Mouse (Mus musculus) liver, embryonic 12.5 days (tissue): ENCODE data around the gene Cd320. TPM values are rescaled to one million over a fixed set of nuclear protein-coding genes. Genes with fewer than 3 reads are reported as not detected.
A peak's percentile ranks its signal among the peaks of the same experiment; 100 is the strongest.
"Not testable (repeated sequence)": the region's sequence is repeated elsewhere in the genome, so short reads cannot be mapped to it uniquely, and the experiment has no call there.

Experiments
- ATAC-seq: fragments of 200-750 bp; cut with Nextera tagmentation; 2 replicates; pipeline ENCODE4 v1.8.0; 2017; ENCODE audit warnings: moderate number of reproducible peaks, mild to moderate bottlenecking, moderate library complexity
- H3K27ac ChIP-seq: fragments of 300-500 bp; sonication (generic); 2 replicates; pipeline ENCODE4 v1.5.1; 2016; ENCODE audit warnings: mild to moderate bottlenecking
- H3K27me3 ChIP-seq: fragments of 300-500 bp; sonication (generic); replicated peaks from 2 replicates; pipeline ENCODE4 v1.6.1; 2016; ENCODE audit warnings: mild to moderate bottlenecking, moderate library complexity
- H3K36me3 ChIP-seq: fragments of 300-500 bp; sonication (generic); 2 replicates; pipeline ENCODE4 v1.6.1; 2016; ENCODE audit warnings: mild to moderate bottlenecking, moderate library complexity
- H3K4me1 ChIP-seq: fragments of 300-500 bp; sonication (generic); 2 replicates; pipeline ENCODE4 v1.6.1; 2016
- H3K4me2 ChIP-seq: fragments of 300-500 bp; sonication (generic); 2 replicates; pipeline ENCODE4 v1.6.1; 2016; ENCODE audit warnings: mild to moderate bottlenecking, moderate library complexity
- H3K4me3 ChIP-seq: fragments of 300-500 bp; sonication (generic); 2 replicates; pipeline ENCODE4 v1.5.1; 2016; ENCODE audit warnings: mild to moderate bottlenecking, moderate library complexity
- H3K9ac ChIP-seq: fragments of 300-500 bp; sonication (generic); 2 replicates; pipeline ENCODE4 v1.6.1; 2016; ENCODE audit warnings: mild to moderate bottlenecking, moderate library complexity
- H3K9me3 ChIP-seq: fragments of 300-500 bp; sonication (generic); replicated peaks from 2 replicates; pipeline ENCODE4 v1.6.1; 2016; ENCODE audit warnings: mild to moderate bottlenecking, moderate library complexity
- WGBS: fragments of 180-500 bp; shearing (Covaris S2); methylation state at CpG from one replicate; pipeline ENCODE4 v1.1.7; 2016; ENCODE audit not compliant: insufficient replicate concordance; 5-methylcytosine and 5-hydroxymethylcytosine counted together
- polyA plus RNA-seq: library from polyadenylated mRNA; unstranded; fragments of >200 nt; fragmentation: Nextera tagmentation; extraction: Ambion mirVana; gene quantifications from 2 replicates; pipeline ENCODE4 v1.2.1, GENCODE M21; 2016

Cd320 gene
- polyA plus RNA-seq, 1 experiment from 2014 or later, result 22.2 TPM

DNA sequence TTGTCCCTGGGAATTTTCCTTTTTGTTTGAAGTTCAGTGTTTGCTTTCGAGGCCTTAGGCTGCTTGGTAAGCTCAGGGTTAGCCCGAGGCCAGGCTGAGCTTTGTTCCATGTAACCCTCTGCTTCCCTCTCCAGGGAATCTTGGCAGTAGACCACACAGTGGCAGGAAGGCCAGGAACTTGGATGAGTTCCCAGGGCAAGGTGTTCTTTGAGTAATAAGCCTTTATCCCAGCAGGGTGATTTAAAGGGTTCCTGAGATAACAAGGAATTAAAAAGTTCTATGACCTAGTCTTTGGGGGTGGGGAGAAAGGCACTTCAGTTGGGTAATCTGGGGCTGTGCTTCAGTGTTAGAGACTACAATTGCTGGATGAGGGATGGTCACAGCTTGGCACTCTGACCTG is 14.0 kb upstream of the Cd320 start:
- no peaks in the 10 kb centered on the region for H3K9me3 ChIP-seq
- WGBS, result 68% methylated on average over 2 of the region's 2 CpGs
- no peaks in the 10 kb centered on the region for H3K27me3 ChIP-seq
- no peak overlapping the region for H3K4me2 ChIP-seq
- peak overlapping the region; percentile 57; the same call in 1 of the 2 replicates for H3K27ac ChIP-seq
- no peak overlapping the region for H3K9ac ChIP-seq
- peaks cover 64% of the 10 kb centered on the region for H3K36me3 ChIP-seq
- H3K4me1 ChIP-seq, result peaks cover 18% of the 10 kb centered on the region
- H3K4me3 ChIP-seq, result no peak overlapping the region
- ATAC-seq, result no peak

DNA sequence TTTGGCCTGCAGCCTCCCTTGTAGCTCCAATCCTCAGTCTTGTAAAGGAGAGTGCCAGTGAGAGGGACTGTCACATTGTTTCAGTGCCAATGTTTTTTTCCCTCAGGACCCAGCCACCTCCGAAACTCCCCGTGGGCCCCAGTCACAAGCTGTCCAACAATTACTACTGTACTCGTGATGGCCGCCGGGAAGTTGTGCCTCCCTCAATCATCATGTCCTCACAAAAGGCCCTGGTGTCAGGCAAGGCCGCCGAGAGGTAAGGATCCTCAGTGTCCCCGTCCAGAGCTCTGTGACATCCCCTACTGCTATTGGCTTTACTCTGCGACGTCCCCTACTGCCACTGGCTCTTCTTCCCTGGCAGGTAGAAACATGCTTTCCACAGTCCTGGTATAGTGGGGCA is 13.3 kb upstream of the Cd320 start:
- Histone ChIP-seq H3K27me3 (no peaks in the 10 kb centered on the region), H3K9ac (no peak overlapping the region), H3K27ac (0 out of 2 replicates have a peak overlapping the region, but pooled peaks have one; percentile 57), H3K4me1 (peaks cover 18% of the 10 kb centered on the region), H3K4me2 (no peak overlapping the region), H3K36me3 (peaks cover 71% of the 10 kb centered on the region), H3K4me3 (no peak overlapping the region), H3K9me3 (no peaks in the 10 kb centered on the region)
- ATAC-seq, result no peak
- whole genome bisulfite sequencing, result 83% methylated on average over 10 of the region's 10 CpGs

DNA sequence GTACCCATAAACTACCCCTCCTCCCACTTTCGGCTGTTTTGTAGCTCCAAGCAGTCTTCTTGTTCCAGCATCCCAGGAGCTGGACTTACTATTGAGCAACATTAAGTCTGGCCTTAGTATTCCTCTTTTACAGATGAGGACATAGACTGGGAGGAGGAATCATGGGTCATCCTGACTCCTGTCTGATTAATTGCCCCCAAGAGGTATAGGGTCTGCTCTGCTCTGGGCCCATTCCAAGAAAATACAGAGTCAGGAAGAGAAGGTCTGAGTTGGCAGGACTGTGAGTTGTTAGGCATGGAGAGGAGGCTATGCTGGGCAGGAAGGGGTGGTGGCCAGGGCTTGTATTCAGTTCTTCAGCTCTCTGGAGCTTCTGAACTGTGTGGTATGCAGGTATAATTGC is 1.3 kb downstream of the Cd320 start:
- Histone ChIP-seq H3K36me3 (peaks cover 16% of the 10 kb centered on the region), H3K4me1 (peaks cover 37% of the 10 kb centered on the region), H3K4me3 (no peak overlapping the region), H3K27me3 (no peaks in the 10 kb centered on the region), H3K9ac (no peak overlapping the region), H3K27ac (no peak overlapping the region), H3K9me3 (no peaks in the 10 kb centered on the region), H3K4me2 (peak overlapping the region; percentile 87)
- WGBS, result 65% methylated on average over 1 of the region's 1 CpGs
- ATAC-seq, result no peak

DNA sequence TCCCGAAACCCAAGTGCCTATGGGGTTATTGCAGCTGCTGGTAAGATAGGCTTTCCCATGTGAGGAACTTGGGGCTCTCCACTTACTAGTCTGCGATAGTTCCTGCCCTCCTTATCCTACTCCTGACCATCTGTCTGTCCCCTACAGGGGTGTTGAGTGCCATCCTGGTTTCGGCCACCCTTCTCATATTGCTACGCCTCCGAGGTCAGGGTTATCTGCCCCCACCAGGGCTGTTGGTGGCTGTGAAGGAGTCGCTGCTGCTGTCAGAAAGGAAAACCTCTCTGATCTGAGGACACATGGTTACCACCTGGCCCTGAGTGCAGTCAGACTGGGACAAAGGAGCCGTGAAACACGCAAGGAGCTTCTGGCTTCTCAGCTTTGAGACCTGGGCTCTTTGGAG is 5.2 kb downstream of the Cd320 start:
- H3K27me3 ChIP-seq, result no peaks in the 10 kb centered on the region
- H3K4me2 ChIP-seq, result no peak overlapping the region
- peaks cover 18% of the 10 kb centered on the region for H3K36me3 ChIP-seq
- no peak for ATAC-seq
- H3K27ac ChIP-seq, result no peak overlapping the region
- H3K9ac ChIP-seq, result no peak overlapping the region
- no peak overlapping the region for H3K4me3 ChIP-seq
- 60% methylated on average over 8 of the region's 8 CpGs for WGBS
- H3K9me3 ChIP-seq, result no peaks in the 10 kb centered on the region
- peaks cover 26% of the 10 kb centered on the region for H3K4me1 ChIP-seq

DNA sequence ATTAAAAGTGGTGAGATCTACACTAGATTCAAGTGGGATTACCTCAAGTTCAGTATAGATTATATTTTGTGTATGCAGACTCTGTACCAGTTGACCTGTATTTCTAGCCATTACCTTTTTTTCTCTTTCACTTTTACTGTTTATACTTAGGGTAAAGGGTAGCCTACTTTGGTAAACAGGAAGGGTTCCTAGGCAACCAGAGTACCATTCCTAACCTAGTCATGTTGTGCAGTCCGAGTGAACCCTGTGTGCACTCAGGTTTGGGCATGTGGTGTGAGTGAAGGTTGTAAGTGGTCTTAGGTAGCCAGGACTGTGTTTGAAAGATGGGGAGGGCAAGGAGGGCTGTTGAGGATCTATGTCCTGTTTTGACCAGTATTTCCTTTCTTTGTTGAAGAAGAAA is 8.4 kb downstream of the Cd320 start:
- H3K36me3 ChIP-seq, result peaks cover 18% of the 10 kb centered on the region
- H3K9ac ChIP-seq, result no peak overlapping the region
- peak; percentile 58 for ATAC-seq
- no peak overlapping the region for H3K4me2 ChIP-seq
- 0 out of 2 replicates have a peak, but pooled peaks cover 2% of the 10 kb centered on the region for H3K4me1 ChIP-seq
- H3K4me3 ChIP-seq, result no peak overlapping the region
- H3K9me3 ChIP-seq, result no peaks in the 10 kb centered on the region
- WGBS, result 33% methylated on average over 1 of the region's 1 CpGs
- no peaks in the 10 kb centered on the region for H3K27me3 ChIP-seq
- no peak overlapping the region for H3K27ac ChIP-seq

DNA sequence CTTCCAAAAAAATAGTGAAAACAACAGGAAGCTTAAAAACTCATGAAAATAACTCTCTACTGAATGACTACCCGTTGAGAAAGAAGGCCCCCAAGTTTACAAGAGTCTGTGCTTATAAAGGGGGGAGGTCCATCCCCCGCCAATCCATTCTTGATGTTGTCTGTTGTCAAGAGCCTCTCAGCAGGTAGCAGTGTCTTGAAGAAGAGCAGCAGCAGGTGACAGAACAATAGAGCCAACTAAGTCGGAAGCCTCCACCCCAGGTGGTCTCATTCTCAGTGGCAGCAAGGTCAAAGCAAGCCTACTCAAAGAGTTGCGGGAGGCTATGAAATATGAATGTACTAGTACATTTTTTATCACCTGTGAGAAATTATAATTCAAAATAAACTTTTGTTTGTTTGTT is 14.9 kb downstream of the Cd320 start:
- Histone ChIP-seq H3K36me3 (no peaks in the 10 kb centered on the region), H3K9me3 (peaks cover 6% of the 10 kb centered on the region; the same call in 1 of the 2 replicates), H3K4me2 (no peak overlapping the region), H3K4me3 (no peak overlapping the region), H3K9ac (no peak overlapping the region), H3K27me3 (no peaks in the 10 kb centered on the region), H3K4me1 (no peaks in the 10 kb centered on the region), H3K27ac (no peak overlapping the region)
- no peak for ATAC-seq
- 73% methylated on average over 4 of the region's 4 CpGs for WGBS

DNA sequence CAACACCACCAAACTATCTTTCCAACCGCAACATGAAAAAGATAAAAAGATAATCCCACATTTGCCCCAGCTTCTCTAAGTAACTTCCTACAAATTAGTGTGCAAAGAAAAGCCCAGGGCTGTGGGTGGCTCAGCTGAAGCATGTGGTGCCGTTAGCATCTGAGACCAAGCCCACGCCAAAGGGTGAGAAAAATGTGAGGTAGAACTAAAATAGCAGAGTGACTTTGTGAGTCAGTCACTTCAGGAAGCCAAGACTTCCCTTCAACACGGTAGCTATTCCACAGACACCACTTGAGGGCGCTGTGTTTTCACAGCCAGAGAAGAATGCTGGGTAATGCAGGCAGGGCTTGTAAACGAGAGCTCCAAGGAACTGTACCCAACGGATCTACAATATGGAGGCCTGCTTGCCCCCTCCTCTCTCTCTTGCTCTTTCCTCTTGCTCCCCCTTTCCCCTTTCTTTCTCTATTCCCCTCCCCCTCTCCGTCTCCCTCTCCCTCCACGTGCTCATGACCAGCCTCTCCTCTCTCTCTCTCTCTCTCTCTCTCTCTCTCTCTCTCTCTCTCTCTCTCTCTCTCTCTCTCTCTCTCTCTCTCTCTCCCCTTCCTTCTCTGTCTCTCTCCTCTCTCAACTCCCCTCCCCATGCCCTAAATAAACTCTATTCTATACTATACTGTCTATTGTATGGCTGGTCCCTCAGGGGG is 22.6 kb downstream of the Cd320 start:
- Histone ChIP-seq H3K27me3 (no peaks in the 10 kb centered on the region), H3K36me3 (no peaks in the 10 kb centered on the region), H3K9me3 (no peaks in the 10 kb centered on the region), H3K4me2 (peak overlapping the region; percentile 47), H3K4me1 (peaks cover 9% of the 10 kb centered on the region), H3K27ac (no peak overlapping the region), H3K9ac (no peak overlapping the region), H3K4me3 (0 out of 2 replicates have a peak overlapping the region, but pooled peaks have one; percentile 2)
- peak; percentile 40; the same call in 1 of the 2 replicates for ATAC-seq
- WGBS, result 13% methylated on average over 9 of the region's 9 CpGs

DNA sequence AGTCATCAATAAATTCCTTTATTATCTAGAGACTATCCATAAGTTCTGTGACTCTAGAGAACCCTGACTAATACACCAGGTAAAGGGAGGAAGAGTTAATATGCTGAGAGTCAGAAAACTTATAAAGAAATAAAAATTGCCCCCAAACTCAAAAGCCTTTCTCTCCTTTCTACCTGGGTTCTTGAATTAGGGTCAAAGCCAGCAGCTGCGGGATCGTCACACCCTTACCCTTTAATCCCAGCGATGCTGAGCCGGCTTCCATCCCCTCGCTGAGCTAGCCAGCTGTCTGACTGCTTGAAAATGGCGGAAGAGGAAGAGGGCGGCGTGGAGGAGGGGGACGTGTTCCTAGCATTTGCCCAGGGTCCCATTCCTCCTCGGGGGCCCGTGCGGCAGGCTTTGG is 30.6 kb downstream of the Cd320 start, which contains the start of gene Gm7029:
Gm7029 (plus strand) TSS at position 301 of the 400 bp plus-strand sequence.
- H3K4me2 ChIP-seq, H3K4me3 ChIP-seq, ATAC-seq, H3K27ac ChIP-seq, H3K4me1 ChIP-seq, H3K9me3 ChIP-seq, H3K9ac ChIP-seq, H3K27me3 ChIP-seq: not testable (repeated sequence)
- H3K36me3 ChIP-seq, result peaks cover 39% of the 10 kb centered on the region
- 83% methylated on average over 6 of the region's 12 CpGs for WGBS

DNA sequence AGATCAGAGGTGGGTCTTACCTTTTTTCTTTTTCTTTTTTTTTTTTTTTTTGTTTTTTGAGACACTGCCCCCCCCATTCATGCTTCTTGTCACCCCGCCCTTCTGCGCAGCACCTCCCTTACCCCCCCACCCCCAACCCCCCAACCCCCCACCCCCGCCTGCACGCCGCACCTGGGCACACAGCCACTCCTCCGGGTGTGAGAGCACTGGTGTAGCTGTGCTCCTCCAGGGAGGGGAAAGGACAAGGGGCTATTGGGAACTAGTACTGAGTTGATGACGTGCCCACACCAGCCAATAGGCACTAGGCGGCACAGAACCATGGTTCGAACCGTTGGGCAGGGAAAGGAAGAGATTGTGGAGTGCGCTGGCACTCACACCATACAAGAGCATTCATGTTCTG is 31.5 kb downstream of the Cd320 start:
- 84% methylated on average over 11 of the region's 11 CpGs for WGBS
- H3K4me3 ChIP-seq, result no peak overlapping the region
- peaks cover 48% of the 10 kb centered on the region for H3K36me3 ChIP-seq

DNA sequence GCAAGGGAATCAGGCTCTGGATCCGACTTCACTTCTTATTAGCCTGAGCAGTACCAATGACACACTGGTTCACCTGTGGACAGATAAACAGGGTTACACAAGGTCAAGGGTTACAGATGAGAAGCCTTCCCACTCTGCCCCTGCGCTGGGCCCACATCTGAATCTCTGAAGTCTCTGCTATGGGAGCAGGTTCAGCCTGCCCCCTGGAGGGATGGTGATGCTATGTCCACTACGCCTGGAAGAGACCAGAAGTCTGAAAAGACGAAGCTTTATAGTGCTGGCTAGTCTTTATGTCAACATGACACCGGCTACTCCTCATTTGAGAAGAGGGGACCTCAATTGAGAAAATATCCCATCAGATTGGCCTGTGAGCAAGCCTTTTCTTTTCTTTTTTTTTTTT is 32.9 kb downstream of the Cd320 start:
- not testable (repeated sequence) for H3K27ac ChIP-seq, H3K4me3 ChIP-seq, H3K9me3 ChIP-seq, H3K4me2 ChIP-seq, H3K27me3 ChIP-seq, H3K9ac ChIP-seq, H3K4me1 ChIP-seq
- H3K36me3 ChIP-seq, result peaks cover 61% of the 10 kb centered on the region
- 72% methylated on average over 5 of the region's 5 CpGs for WGBS
- 0 out of 2 replicates have a peak, but pooled peaks have one; percentile 24 for ATAC-seq

More for the DNA sequence above, 31.5 kb downstream of the Cd320 start:
- no peak for ATAC-seq
- Histone ChIP-seq H3K9me3 (no peaks in the 10 kb centered on the region), H3K27me3 (no peaks in the 10 kb centered on the region), H3K27ac (no peak overlapping the region), H3K9ac (no peak overlapping the region), H3K4me1 (no peaks in the 10 kb centered on the region), H3K4me2 (no peak overlapping the region)

DNA sequence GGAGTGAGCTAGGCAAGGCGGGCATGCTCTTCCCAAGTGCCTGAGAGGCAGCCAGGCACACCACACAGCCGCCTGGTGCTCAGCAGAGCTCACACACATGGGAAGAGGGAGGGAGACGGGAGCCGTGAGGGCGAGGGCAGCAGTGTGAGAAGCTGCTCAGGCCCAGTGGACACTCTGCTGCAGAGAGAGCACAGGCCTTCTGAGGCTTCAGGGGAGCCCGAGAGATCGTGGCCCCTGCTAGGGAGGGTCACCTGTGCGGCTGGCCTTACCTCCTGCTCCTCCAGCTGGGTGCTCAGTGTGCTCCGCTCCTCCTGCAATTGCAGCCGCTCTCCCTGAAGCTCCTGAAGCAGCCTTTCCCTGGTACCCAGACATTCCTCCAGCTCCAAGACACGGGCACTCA is 41.4 kb downstream of the Cd320 start:
- not testable (repeated sequence) for H3K9me3 ChIP-seq, H3K4me2 ChIP-seq, H3K9ac ChIP-seq, ATAC-seq, H3K4me3 ChIP-seq, H3K27me3 ChIP-seq, H3K27ac ChIP-seq
- peaks cover 82% of the 10 kb centered on the region for H3K36me3 ChIP-seq
- WGBS, result 95% methylated on average over 10 of the region's 11 CpGs
- H3K4me1 ChIP-seq, result peaks cover 20% of the 10 kb centered on the region

DNA sequence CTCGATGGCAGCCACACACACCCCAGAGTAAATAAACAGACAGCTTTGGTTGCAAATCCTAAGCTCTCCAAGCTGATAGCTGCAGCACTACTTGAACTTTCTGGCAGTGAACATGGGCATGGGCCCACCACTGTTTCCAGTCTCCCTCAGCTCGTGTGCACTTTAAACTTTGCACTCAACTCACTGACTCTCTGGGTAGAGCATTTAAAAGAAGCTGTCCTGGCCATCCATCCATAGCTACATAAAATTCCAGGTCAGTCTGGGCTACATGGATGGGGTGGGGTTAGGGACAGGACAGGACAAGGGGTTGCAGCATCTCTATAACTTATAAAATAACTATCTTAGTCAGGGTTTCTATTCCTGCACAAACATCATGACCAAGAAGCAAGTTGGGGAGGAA is 44.9 kb downstream of the Cd320 start:
- peaks cover 49% of the 10 kb centered on the region for H3K36me3 ChIP-seq
- peaks cover 24% of the 10 kb centered on the region for H3K4me1 ChIP-seq
- 41% methylated on average over 2 of the region's 2 CpGs for WGBS
- H3K9me3 ChIP-seq, ATAC-seq, H3K27me3 ChIP-seq: not testable (repeated sequence)
- peak overlapping the region; percentile 49; the same call in 1 of the 2 replicates for H3K27ac ChIP-seq
- H3K4me3 ChIP-seq, result peak overlapping the region; percentile 85
- peak overlapping the region; percentile 77 for H3K4me2 ChIP-seq
- H3K9ac ChIP-seq, result peak overlapping the region; percentile 93; the same call in 1 of the 2 replicates
